Mouse (Mus musculus) olfactory bulb, adult 2 months (tissue): Measurements from ENCODE around the gene Uck1.

Source experiments
- CTCF ChIP-seq: fragments of 200-500 bp; IDR thresholded peaks from 2 replicates; pipeline ENCODE4 v1.5.1; 2012; ENCODE audit warnings: low read depth, mild to moderate bottlenecking, low read length, moderate library complexity; ENCODE audit not compliant: insufficient read depth
- POLR2A ChIP-seq: fragments of 200-500 bp; IDR thresholded peaks from 2 replicates; pipeline ENCODE4 v1.6.1; 2012; ENCODE audit warnings: mild to moderate bottlenecking, low read depth, low read length, moderate library complexity; ENCODE audit not compliant: insufficient read depth

DNA sequence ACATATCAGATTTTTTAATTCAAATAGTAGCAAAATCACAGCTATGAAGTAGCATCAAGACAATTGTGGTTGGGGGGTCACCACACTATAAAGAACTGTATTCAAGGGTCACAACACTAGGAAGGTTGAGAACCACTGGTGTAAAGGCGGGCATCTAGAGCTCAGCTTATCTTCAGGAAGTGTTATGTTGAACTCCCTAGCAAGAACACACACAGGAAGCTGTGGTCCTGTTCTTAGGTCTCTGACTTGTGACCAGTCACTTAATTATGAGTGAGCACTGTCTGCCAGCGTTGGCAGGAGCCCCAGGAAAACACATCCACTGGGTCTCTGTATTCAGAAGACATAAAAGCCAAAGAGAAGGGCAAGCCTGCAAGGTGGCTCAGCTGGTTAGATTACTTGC lies 22.3 kb upstream of the Uck1 start:
- TF ChIP-seq CTCF (no peak), POLR2A (no peak)
